Mouse (Mus musculus): Measurements from ENCODE around the gene Slc30a10. TPM values are rescaled to one million over a fixed set of nuclear protein-coding genes. Genes with fewer than 3 reads are reported as not detected.

Slc30a10 gene
- not detected for total RNA-seq (2023)

DNA sequence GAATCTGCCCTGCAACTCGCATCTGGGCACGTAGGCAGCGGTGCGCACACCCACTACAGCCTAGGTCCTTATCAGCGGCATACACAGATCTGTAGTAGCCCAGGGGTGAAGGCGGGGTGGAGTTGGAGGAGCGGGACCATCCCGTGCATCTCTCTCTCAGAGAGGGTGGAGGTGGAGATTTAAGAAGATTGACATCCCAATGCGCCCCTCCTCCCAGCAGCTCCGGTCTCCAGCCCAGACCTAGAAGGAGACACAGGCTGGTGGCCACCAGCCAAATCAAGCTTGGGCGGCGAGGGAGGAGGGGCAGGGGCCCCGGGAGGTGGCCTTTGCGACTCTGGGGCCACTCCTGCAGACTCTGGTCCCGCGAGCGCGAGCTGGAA is at the start of gene Slc30a10:
Slc30a10 (plus strand) TSS at position 274 of the 380 bp plus-strand sequence.

Other genes starting within 250 kb of the Slc30a10 start
- 10 to 100 TPM; 35.7 to 41.7 TPM for gene Iars2, start 125.5 kb upstream of the Slc30a10 start, total RNA-seq (2023)
- gene Bpnt1, start 122.7 kb upstream of the Slc30a10 start, total RNA-seq (2023) = 10 to 100 TPM; 20.4 to 25.0 TPM
- 100 to 1,000 TPM; 112 to 121 TPM for gene Eprs, start 91.8 kb upstream of the Slc30a10 start, total RNA-seq (2023)